Mouse (Mus musculus): ENCODE results near the gene Cebpg.

GRCm38 (mm10) chr7:35013228-35013627 is 43.1 kb downstream of the Cebpg start:
- TF ChIP-seq POLR2A (IDR thresholded peaks at IDR 0.05; ENCODE audit: borderline replicate concordance, low read depth, low read length) (no peak), CTCF (IDR thresholded peaks at IDR 0.05; ENCODE audit: low read depth, low read length) (no peak)

All from bone marrow macrophage, adult 2 months (primary cell).